Mouse (Mus musculus) T-helper 17 cell (primary cell): ENCODE measurements around the gene Slc25a10.

ENCODE experiments used
- in situ Hi-C, 2 experiments: fragments of 300-600 bp; cut with MboI, MseI; formaldehyde crosslinking; loops; 1 replicate in 1 of 2; 2 replicates in 1 of 2; pipeline ENCODE4 v1.15.1; 2025; ENCODE audit warnings: high pct_unique_total_duplicates in 2 of 2

Gene Slc25a10

GRCm38 (mm10) chr11:120538955-120539284, 47.3 kb downstream of the Slc25a10 start:
- in situ Hi-C loops = loop anchor here in 1 of 2 experiments (5.0 kb wide), 1 partner anchor 377 kb away; no protein-coding TSS in a partner anchor

GRCm38 (mm10) chr11:120539285-120540014, 47.8 kb downstream of the Slc25a10 start:
- in situ Hi-C loops = loop anchor here in 1 of 2 experiments (5.0 kb wide), 1 partner anchor 377 kb away; no protein-coding TSS in a partner anchor

GRCm38 (mm10) chr11:120541907-120542306, 50.3 kb downstream of the Slc25a10 start:
- in situ Hi-C loops = no loop called here

- in situ Hi-C loops = no loop called here
Observed at GRCm38 (mm10) chr11:120542376-120542775, 50.7 kb downstream of the Slc25a10 start.

- in situ Hi-C loops = no loop called here
Observed at GRCm38 (mm10) chr11:120545964-120546363, 54.3 kb downstream of the Slc25a10 start.

GRCm38 (mm10) chr11:120547469-120547868, 55.8 kb downstream of the Slc25a10 start:
- in situ Hi-C loops = no loop called here

- in situ Hi-C loops = no loop called here
Observed at GRCm38 (mm10) chr11:120548214-120548613, 56.6 kb downstream of the Slc25a10 start.

- in situ Hi-C loops = no loop called here
Observed at GRCm38 (mm10) chr11:120548786-120549167, 57.1 kb downstream of the Slc25a10 start.
